Mouse (Mus musculus): ENCODE measurements around the gene Pard3b. TPM values are rescaled to one million over a fixed set of nuclear protein-coding genes. Genes with fewer than 3 reads are reported as not detected.

Pard3b gene
- polyA plus RNA-seq, 1 experiment from 2014 or later = 19.9 TPM

DNA sequence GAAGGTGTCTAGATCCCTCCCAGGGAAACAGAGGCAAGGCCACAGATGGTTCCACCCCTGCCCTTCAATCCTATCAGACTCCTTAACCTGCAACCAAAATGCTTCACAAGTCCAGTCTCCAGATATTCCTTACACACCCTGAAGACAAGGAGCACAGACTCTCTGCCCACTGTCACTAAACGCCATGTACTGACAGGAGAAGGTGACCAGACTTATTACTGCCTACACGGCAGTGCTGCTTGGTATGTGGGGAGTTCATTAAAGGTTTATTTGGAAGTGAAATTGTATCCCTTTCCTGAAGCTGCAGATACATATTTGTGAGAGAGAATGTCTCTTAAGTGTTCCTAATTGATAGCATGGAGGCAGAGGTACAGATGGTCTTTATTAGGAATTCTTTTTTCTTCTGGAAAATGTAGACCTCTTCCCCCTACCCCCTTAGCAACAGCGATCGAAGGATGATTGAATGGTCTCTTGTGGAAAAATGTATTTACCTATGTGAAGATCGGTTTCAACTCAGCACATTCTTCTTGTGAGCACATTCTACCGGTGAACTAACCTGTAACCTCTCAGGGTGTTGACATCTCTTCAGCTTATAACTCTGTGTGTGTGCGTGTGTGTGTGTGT, 735.9 kb downstream of the Pard3b start:
- Histone ChIP-seq H3K9ac (no peak overlapping the region), H3K27me3 (peaks cover 4% of the 10 kb centered on the region; the same call in 1 of the 2 replicates), H3K27ac (no peak overlapping the region), H3K36me3 (no peaks in the 10 kb centered on the region), H3K4me3 (no peak overlapping the region), H3K4me1 (peaks cover 21% of the 10 kb centered on the region), H3K9me3 (peaks cover 3% of the 10 kb centered on the region; the same call in 1 of the 2 replicates), H3K4me2 (no peak overlapping the region)
- 30% methylated on average over 7 of the region's 7 CpGs for WGBS
- ATAC-seq (ENCODE audit: insufficient number of reproducible peaks, insufficient read depth, low FRiP score, low TSS enrichment, low read depth) = no peak

DNA sequence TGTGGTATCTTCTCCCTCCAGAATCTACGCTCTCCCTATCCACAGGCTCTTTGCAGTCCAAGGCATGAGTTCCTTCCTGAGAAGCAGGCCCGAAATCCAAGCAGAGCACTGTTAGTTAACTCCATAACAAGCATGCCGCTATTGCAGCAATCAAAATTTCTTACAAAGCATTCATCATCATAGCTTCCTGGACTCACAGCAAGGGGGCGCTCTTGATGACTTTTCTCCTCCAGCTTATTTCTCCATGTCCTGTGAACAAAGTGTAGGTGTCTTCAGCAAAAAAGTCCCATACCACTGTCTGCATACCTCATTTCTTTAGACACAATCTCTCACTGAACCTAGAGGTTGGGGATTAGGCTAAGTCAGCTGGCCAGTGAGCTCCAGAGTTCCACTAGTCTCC, 739.7 kb downstream of the Pard3b start:
- Histone ChIP-seq H3K27ac (no peak overlapping the region), H3K9me3 (peaks cover 3% of the 10 kb centered on the region; the same call in 1 of the 2 replicates), H3K4me1 (peaks cover 20% of the 10 kb centered on the region), H3K27me3 (peaks cover 7% of the 10 kb centered on the region), H3K9ac (no peak overlapping the region), H3K36me3 (no peaks in the 10 kb centered on the region), H3K4me2 (no peak overlapping the region), H3K4me3 (no peak overlapping the region)
- ATAC-seq (ENCODE audit: insufficient number of reproducible peaks, insufficient read depth, low FRiP score, low TSS enrichment, low read depth) = no peak
- 89% methylated on average over 4 of the region's 4 CpGs for WGBS

- peaks cover 3% of the 10 kb centered on the region; the same call in 1 of the 2 replicates for H3K9me3 ChIP-seq
- no peaks in the 10 kb centered on the region for H3K36me3 ChIP-seq
- H3K9ac ChIP-seq = no peak overlapping the region
- peaks cover 3% of the 10 kb centered on the region; the same call in 1 of the 2 replicates for H3K27me3 ChIP-seq
- no peak overlapping the region for H3K4me3 ChIP-seq
- H3K27ac ChIP-seq = no peak overlapping the region
- peaks cover 8% of the 10 kb centered on the region; the same call in 1 of the 2 replicates for H3K4me1 ChIP-seq
- H3K4me2 ChIP-seq = no peak overlapping the region
- no peak for ATAC-seq (ENCODE audit: insufficient number of reproducible peaks, insufficient read depth, low FRiP score, low TSS enrichment, low read depth)
- 44% methylated on average over 14 of the region's 14 CpGs for WGBS
These were observed 744.3 kb downstream of the Pard3b start for GRCm38 (mm10) chr1:62382807-62383514.

DNA sequence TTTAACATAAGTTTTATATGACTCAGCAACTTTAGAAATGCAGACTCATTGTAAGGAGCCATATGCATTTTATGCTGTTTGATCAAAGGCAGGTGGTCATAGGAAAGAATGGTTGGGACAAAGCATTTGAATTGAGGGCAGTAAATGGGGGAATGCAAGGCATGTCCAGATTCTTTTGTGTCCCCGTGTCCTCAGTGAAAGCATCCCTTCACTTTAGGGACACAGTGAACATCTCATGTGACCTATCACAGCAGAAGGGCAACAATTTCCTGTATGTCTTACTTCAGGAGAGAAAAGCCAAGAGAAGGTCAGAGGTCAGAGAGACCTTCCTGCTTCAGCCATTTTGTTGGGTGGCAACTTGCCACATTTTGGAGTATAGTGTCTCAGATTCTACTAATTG, 745.6 kb downstream of the Pard3b start:
- Histone ChIP-seq H3K4me2 (no peak overlapping the region), H3K9me3 (no peaks in the 10 kb centered on the region), H3K36me3 (no peaks in the 10 kb centered on the region), H3K4me3 (no peak overlapping the region), H3K4me1 (peaks cover 8% of the 10 kb centered on the region; the same call in 1 of the 2 replicates), H3K9ac (no peak overlapping the region), H3K27ac (no peak overlapping the region), H3K27me3 (peaks cover 3% of the 10 kb centered on the region; the same call in 1 of the 2 replicates)
- WGBS = 91% methylated on average over 1 of the region's 1 CpGs
- no peak for ATAC-seq (ENCODE audit: insufficient number of reproducible peaks, insufficient read depth, low FRiP score, low TSS enrichment, low read depth)

DNA sequence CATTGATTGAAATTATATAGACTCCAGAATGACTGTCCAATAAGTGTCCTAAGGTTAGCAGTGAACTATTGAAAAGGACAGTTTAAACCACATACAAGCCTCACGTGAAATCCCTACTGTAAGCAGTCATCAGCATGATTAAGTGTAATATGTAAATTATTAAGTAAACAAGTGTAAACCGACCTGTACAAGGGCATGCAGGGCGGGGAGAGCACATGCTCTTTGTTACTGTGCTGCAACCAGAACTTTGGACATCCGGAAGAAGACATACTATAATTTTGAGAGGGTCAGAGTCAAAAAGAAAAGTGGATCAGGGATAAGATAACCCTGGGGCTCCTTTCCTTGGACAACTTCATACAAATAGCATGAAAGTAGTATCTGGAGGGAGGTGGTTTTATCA, 749.4 kb downstream of the Pard3b start:
- ATAC-seq (ENCODE audit: insufficient number of reproducible peaks, insufficient read depth, low FRiP score, low TSS enrichment, low read depth) = no peak
- H3K27ac ChIP-seq = no peak overlapping the region
- H3K9ac ChIP-seq = no peak overlapping the region
- H3K9me3 ChIP-seq = no peaks in the 10 kb centered on the region
- WGBS = 64% methylated on average over 4 of the region's 4 CpGs
- H3K36me3 ChIP-seq = no peaks in the 10 kb centered on the region
- no peak overlapping the region for H3K4me2 ChIP-seq
- peaks cover 19% of the 10 kb centered on the region for H3K4me1 ChIP-seq
- no peaks in the 10 kb centered on the region for H3K27me3 ChIP-seq
- no peak overlapping the region for H3K4me3 ChIP-seq

DNA sequence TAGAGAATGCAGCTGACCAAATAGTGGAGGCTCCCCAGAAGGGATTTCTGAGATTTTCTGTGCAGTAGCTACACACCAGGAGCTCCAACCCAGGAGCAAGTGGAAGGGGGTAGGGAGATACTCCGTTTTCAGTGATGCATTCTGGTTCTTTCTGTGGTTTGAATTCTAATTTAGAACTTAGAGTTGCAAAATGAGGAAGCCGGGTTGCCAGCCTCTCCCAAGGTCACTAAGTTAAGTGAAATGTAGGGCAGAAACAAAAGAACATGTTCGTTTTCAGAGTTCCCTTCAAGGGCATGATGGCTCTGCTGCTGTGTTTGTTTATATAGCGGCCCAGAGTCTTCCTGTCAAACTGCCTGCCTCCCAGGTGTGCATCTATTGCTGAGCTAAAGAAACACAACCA, 754.2 kb downstream of the Pard3b start:
- 19% methylated on average over 4 of the region's 4 CpGs for WGBS

DNA sequence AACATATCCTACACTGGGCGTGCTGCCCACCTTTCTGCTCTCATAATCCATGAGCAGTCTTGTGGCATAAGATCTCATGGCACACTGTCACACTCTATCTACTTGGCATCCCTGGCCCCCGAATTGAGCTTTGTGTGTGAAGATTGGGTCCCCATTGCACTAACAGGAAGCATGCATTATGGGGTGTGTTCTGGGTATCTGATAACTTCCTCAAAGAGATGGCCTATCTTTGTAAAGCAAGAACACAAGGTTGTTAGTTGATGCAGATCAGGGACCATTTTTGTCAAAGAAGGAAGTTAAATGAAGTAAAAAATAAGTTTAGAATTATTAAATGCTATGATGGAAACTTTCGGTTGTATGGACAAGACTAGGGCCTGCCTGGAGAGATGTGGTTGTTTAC, 755.9 kb downstream of the Pard3b start:
- Histone ChIP-seq H3K36me3 (no peaks in the 10 kb centered on the region), H3K9ac (no peak overlapping the region), H3K27me3 (no peaks in the 10 kb centered on the region), H3K27ac (no peak overlapping the region), H3K4me3 (no peak overlapping the region), H3K4me1 (peaks cover 24% of the 10 kb centered on the region), H3K9me3 (no peaks in the 10 kb centered on the region), H3K4me2 (no peak overlapping the region)
- 83% methylated on average over 3 of the region's 3 CpGs for WGBS
- no peak for ATAC-seq (ENCODE audit: insufficient number of reproducible peaks, insufficient read depth, low FRiP score, low TSS enrichment, low read depth)

More for the DNA sequence above, 754.2 kb downstream of the Pard3b start:
- H3K36me3 ChIP-seq = no peaks in the 10 kb centered on the region
- 0 out of 2 replicates have a peak overlapping the region, but pooled peaks have one; percentile 2 for H3K4me2 ChIP-seq
- peaks cover 24% of the 10 kb centered on the region for H3K4me1 ChIP-seq
- H3K9ac ChIP-seq = no peak overlapping the region
- ATAC-seq (ENCODE audit: insufficient number of reproducible peaks, insufficient read depth, low FRiP score, low TSS enrichment, low read depth) = no peak
- peak overlapping the region; percentile 45 for H3K27ac ChIP-seq
- no peak overlapping the region for H3K4me3 ChIP-seq
- no peaks in the 10 kb centered on the region for H3K9me3 ChIP-seq
- no peaks in the 10 kb centered on the region for H3K27me3 ChIP-seq

DNA sequence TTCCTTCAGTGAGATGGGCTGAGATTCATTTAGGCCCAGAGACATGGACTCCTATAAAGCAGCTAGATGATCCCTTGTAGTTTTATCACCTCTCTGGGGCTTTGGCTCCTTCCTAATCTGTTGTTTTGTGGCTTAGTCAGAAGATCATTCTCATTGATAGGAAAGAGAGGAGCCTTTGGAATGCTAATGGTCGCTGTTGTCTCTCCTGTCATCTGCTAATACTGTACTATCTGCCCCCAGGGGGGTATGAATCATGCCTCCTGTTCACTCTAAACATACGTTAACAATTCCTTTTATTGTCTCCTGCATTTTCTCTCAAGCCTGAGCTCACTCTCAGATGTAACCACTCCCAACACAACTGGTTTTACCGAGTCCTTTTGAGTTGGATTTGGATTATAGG, 759.6 kb downstream of the Pard3b start:
- no peak for ATAC-seq (ENCODE audit: insufficient number of reproducible peaks, insufficient read depth, low FRiP score, low TSS enrichment, low read depth)
- Histone ChIP-seq H3K9me3 (no peaks in the 10 kb centered on the region), H3K27me3 (no peaks in the 10 kb centered on the region), H3K27ac (no peak overlapping the region), H3K4me1 (peaks cover 6% of the 10 kb centered on the region), H3K4me3 (no peak overlapping the region), H3K36me3 (no peaks in the 10 kb centered on the region), H3K4me2 (no peak overlapping the region), H3K9ac (no peak overlapping the region)
- 18% methylated on average over 3 of the region's 3 CpGs for WGBS

DNA sequence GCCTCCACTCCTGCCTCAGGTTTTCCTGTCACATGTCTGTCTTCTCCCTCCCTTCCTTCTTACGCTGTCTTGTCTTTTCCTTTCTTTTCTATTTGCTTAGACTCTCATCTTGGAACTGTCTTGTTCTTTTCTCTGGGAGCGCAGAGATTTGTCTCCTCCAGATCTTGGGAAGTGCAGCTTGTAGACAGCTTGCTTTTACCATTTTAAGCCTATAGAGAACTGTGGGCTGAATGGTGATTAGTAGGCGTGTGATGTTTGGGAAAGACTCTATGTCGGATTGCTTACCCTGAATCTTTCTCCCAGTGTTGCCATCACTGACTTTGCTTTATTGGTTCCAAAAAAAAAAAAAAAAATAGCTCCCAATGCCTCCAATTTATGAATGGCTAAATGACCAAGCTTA, 760.1 kb downstream of the Pard3b start:
- no peak overlapping the region for H3K4me3 ChIP-seq
- H3K9me3 ChIP-seq = no peaks in the 10 kb centered on the region
- ATAC-seq (ENCODE audit: insufficient number of reproducible peaks, insufficient read depth, low FRiP score, low TSS enrichment, low read depth) = no peak
- no peak overlapping the region for H3K27ac ChIP-seq
- H3K4me2 ChIP-seq = no peak overlapping the region
- H3K4me1 ChIP-seq = peaks cover 3% of the 10 kb centered on the region
- WGBS = 84% methylated on average over 4 of the region's 4 CpGs
- H3K36me3 ChIP-seq = no peaks in the 10 kb centered on the region
- H3K9ac ChIP-seq = no peak overlapping the region
- no peaks in the 10 kb centered on the region for H3K27me3 ChIP-seq

DNA sequence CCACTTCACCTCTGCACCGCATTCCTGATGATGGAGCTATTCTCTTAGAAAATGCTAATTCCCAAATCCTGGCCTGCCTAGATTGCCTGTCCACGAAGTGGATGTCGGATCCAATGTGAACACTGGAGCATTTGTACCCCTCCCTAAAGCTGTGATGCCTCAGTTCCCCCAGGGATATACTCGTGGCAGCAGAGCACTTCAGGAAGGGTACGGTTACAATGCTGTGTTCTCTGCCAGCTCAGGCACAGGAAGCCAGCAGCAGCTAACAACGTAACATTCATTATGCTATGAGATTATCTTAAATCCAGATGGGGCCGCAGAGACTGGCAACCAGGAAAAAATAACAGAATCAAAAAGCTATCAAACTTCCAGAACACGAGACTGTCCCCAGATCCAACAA, 766.4 kb downstream of the Pard3b start:
- ATAC-seq (ENCODE audit: insufficient number of reproducible peaks, insufficient read depth, low FRiP score, low TSS enrichment, low read depth) = no peak
- no peak overlapping the region for H3K4me3 ChIP-seq
- no peaks in the 10 kb centered on the region for H3K36me3 ChIP-seq
- H3K9ac ChIP-seq = 0 out of 2 replicates have a peak overlapping the region, but pooled peaks have one; percentile 16
- 0 out of 2 replicates have a peak overlapping the region, but pooled peaks have one; percentile 20 for H3K4me2 ChIP-seq
- WGBS = 17% methylated on average over 8 of the region's 8 CpGs
- 0 out of 2 replicates have a peak, but pooled peaks cover 2% of the 10 kb centered on the region for H3K27me3 ChIP-seq
- no peak overlapping the region for H3K27ac ChIP-seq
- H3K9me3 ChIP-seq = no peaks in the 10 kb centered on the region
- H3K4me1 ChIP-seq = peaks cover 11% of the 10 kb centered on the region

DNA sequence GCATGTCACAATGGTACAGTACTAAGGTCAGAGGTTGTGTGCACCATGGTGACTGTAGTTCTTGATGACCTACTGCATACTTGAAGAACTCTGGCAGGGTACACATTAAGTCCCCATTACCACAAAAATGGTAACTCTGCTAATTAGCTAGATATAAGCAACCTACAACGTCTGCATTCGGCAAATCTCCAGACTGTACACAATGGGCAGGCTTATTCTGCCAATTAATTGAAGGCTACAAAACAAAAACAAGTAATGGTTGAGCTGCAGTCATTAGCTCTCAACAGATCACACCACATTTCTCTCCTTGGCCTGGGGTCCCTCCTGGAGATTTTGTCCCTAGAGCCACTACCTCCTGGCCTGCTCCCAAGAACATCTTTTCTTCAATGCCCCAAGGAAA, 772.7 kb downstream of the Pard3b start:
- peaks cover 5% of the 10 kb centered on the region; the same call in 1 of the 2 replicates for H3K4me1 ChIP-seq
- H3K36me3 ChIP-seq = no peaks in the 10 kb centered on the region
- no peaks in the 10 kb centered on the region for H3K9me3 ChIP-seq
- 77% methylated on average over 2 of the region's 2 CpGs for WGBS
- no peak overlapping the region for H3K27ac ChIP-seq
- H3K4me3 ChIP-seq = no peak overlapping the region
- no peak for ATAC-seq (ENCODE audit: insufficient number of reproducible peaks, insufficient read depth, low FRiP score, low TSS enrichment, low read depth)
- no peaks in the 10 kb centered on the region for H3K27me3 ChIP-seq
- no peak overlapping the region for H3K4me2 ChIP-seq
- H3K9ac ChIP-seq = no peak overlapping the region

DNA sequence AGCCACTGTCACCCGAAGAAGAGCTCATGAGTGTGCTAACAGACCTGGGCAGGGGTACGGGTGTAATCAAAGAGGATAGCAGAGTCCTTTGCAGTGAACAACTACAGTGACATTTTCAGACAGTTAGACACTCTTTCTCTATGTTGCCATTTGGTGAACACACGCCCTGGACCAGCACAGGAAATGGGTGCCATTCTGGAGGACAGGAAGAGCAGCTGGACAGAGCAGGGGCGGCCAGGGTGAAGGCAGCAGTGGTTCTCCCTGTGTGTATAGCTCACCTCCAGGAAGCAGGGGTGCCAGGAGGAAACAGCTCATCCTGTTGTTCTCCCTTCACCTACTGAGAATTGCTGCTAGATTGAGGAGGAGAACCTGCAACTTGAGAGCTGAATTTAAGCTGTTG, 773.4 kb downstream of the Pard3b start:
- Histone ChIP-seq H3K4me1 (peaks cover 8% of the 10 kb centered on the region; the same call in 1 of the 2 replicates), H3K4me2 (no peak overlapping the region), H3K9me3 (no peaks in the 10 kb centered on the region), H3K9ac (no peak overlapping the region), H3K27ac (no peak overlapping the region), H3K36me3 (no peaks in the 10 kb centered on the region), H3K4me3 (no peak overlapping the region), H3K27me3 (no peaks in the 10 kb centered on the region)
- WGBS = 73% methylated on average over 4 of the region's 4 CpGs
- no peak for ATAC-seq (ENCODE audit: insufficient number of reproducible peaks, insufficient read depth, low FRiP score, low TSS enrichment, low read depth)
